ENCODE assay signal across 8 mouse cellular contexts in the genomic region with DNA sequence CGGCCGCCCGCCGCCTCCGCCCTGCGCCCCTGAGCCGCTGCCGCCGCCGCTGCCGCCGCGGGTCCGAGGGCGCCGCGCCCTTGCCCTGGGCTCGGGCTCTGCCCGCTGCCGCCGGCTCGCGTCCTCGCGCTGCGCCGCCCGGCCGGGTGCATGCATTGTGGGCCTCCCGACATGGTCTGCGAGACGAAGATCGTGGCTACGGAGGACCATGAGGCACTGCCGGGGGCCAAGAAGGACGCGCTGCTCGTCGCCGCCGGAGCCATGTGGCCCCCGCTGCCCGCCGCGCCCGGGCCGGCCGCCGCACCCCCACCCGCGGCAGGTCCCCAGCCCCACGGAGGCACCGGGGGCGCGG. TPM values are rescaled to one million over a fixed set of nuclear protein-coding genes. Genes with fewer than 3 reads are reported as not detected.
DNase-seq lines count a peak whose midpoint lies in the region; ATAC-seq and TF ChIP-seq lines count a peak whose summit lies in the region.

No protein-coding gene starts in this region.

- peaks cover 2% of the 10 kb centered on the region; the same call in 1 of the 2 replicates for H3K27me3 ChIP-seq in kidney, adult 2 months (replicated peaks; ENCODE audit: control insufficient read depth, insufficient read depth, low read length)
- H3K27me3 ChIP-seq in hindbrain, embryonic 12.5 days: peaks cover 23% of the 10 kb centered on the region
- H3K27me3 ChIP-seq in midbrain, embryonic 12.5 days: peaks cover 30% of the 10 kb centered on the region

- peak overlapping the region; percentile 83 for H3K9ac ChIP-seq in hindbrain, embryonic 12.5 days
- H3K9ac ChIP-seq in midbrain, embryonic 12.5 days (replicated peaks): peak overlapping the region; percentile 84

- no peaks in the 10 kb centered on the region for H3K4me1 ChIP-seq in kidney, adult 2 months (ENCODE audit: control insufficient read depth, insufficient read depth, low read length)
- peaks cover 14% of the 10 kb centered on the region; the same call in 1 of the 2 replicates for H3K4me1 ChIP-seq in cortical plate, adult 2 months (ENCODE audit: control insufficient read depth, insufficient read depth, low read length)
- peaks cover 31% of the 10 kb centered on the region for H3K4me1 ChIP-seq in hindbrain, embryonic 12.5 days
- H3K4me1 ChIP-seq in midbrain, embryonic 12.5 days: peaks cover 37% of the 10 kb centered on the region

- no peaks in the 10 kb centered on the region for H3K36me3 ChIP-seq in kidney, adult 2 months (ENCODE audit: control insufficient read depth, insufficient read depth, low read length)
- peaks cover 12% of the 10 kb centered on the region for H3K36me3 ChIP-seq in hindbrain, embryonic 12.5 days
- H3K36me3 ChIP-seq in midbrain, embryonic 12.5 days: peaks cover 12% of the 10 kb centered on the region

- TF ChIP-seq CTCF in kidney, adult 2 months (conservative IDR thresholded peaks at IDR 0.05; ENCODE audit: insufficient read depth, insufficient read length, low read depth, low read length): no peak
- no peak for TF ChIP-seq CTCF in cortical plate, adult 2 months (IDR thresholded peaks at IDR 0.05; ENCODE audit: extremely low read depth, insufficient read depth, low read length)

- 6% methylated on average over 54 of the region's 55 CpGs for WGBS in kidney, adult 2 months
- WGBS in hindbrain, embryonic 12.5 days: 1% methylated on average over 40 of the region's 55 CpGs
- WGBS in midbrain, embryonic 12.5 days: under 1% methylated on average over 39 of the region's 55 CpGs

- H3K27ac ChIP-seq in kidney, adult 2 months (ENCODE audit: insufficient read depth, low read depth, low read length): no peak overlapping the region
- peak overlapping the region; percentile 94 for H3K27ac ChIP-seq in cortical plate, adult 2 months (ENCODE audit: insufficient read depth, low read length)
- peak overlapping the region; percentile 98 for H3K27ac ChIP-seq in hindbrain, embryonic 12.5 days
- peak overlapping the region; percentile 98 for H3K27ac ChIP-seq in midbrain, embryonic 12.5 days (replicated peaks)

- peak overlapping the region; percentile 52 for H3K4me3 ChIP-seq in kidney, adult 2 months (ENCODE audit: insufficient read depth, low read depth, low read length)
- peak overlapping the region; percentile 64 for H3K4me3 ChIP-seq in cortical plate, adult 2 months (ENCODE audit: insufficient read depth, low read length)
- peak overlapping the region; percentile 77 for H3K4me3 ChIP-seq in hindbrain, embryonic 12.5 days
- H3K4me3 ChIP-seq in midbrain, embryonic 12.5 days: peak overlapping the region; percentile 73

- peak; percentile 35; the same call in 1 of the 2 replicates for ATAC-seq in hindbrain, embryonic 12.5 days (ENCODE audit: low FRiP score)
- ATAC-seq in midbrain, embryonic 12.5 days (ENCODE audit: low FRiP score, low read depth): no peak; the same call in 1 of the 2 replicates

- no peak for DNase-seq in kidney, adult 2 months
- DNase-seq in kidney, postnatal 10 days: no peak
- no peak for DNase-seq in layer of hippocampus, postnatal 25 days (ENCODE audit: extremely low spot score in 1 of 2, low spot score in 1 of 2)
- DNase-seq in spleen, postnatal 4 days (ENCODE audit: low spot score in 2 of 2): no peak
- no peak for DNase-seq in cerebellum, adult 11 months

- peak overlapping the region; percentile 78 for H3K4me2 ChIP-seq in hindbrain, embryonic 12.5 days (replicated peaks)
- H3K4me2 ChIP-seq in midbrain, embryonic 12.5 days (replicated peaks): peak overlapping the region; percentile 88

- no peaks in the 10 kb centered on the region for H3K9me3 ChIP-seq in hindbrain, embryonic 12.5 days (replicated peaks)
- no peaks in the 10 kb centered on the region for H3K9me3 ChIP-seq in midbrain, embryonic 12.5 days

- no peak for TF ChIP-seq POLR2A in kidney, adult 2 months (IDR thresholded peaks at IDR 0.05; ENCODE audit: low read depth, low read length)
- TF ChIP-seq POLR2A in cortical plate, adult 2 months (IDR thresholded peaks at IDR 0.05; ENCODE audit: extremely low read depth, insufficient read depth, low read length): no peak

RNA-seq across cellular contexts. Expression of gene Nat8l, which starts 0.9 kb away (rescaled TPM):
- 5.8 and 6.5 TPM in 2 replicates for polyA plus RNA-seq in kidney, adult 2 months (2012; rRNA removed)
- 151 and 153 TPM in 2 replicates for polyA plus RNA-seq in cortical plate, adult 2 months (2012; rRNA removed)
- polyA plus RNA-seq in hindbrain, embryonic 12.5 days (2016; fragmentation: Nextera tagmentation; extraction: Ambion mirVana): 2.8 and 3.1 TPM in 2 replicates
- polyA plus RNA-seq in midbrain, embryonic 12.5 days (2016; fragmentation: Nextera tagmentation; extraction: Ambion mirVana): 2.7 and 3.0 TPM in 2 replicates
- 100 to 1,000 TPM; 131 to 133 TPM for total RNA-seq in layer of hippocampus, postnatal 25 days (2021)

RNA-seq across cellular contexts. Expression of gene Gm1673, which starts 13.4 kb away (rescaled TPM):
- 3.3 and 4.1 TPM in 2 replicates for polyA plus RNA-seq in kidney, adult 2 months (2012; rRNA removed)
- 157 and 165 TPM in 2 replicates for polyA plus RNA-seq in cortical plate, adult 2 months (2012; rRNA removed)
- polyA plus RNA-seq in hindbrain, embryonic 12.5 days (2016; fragmentation: Nextera tagmentation; extraction: Ambion mirVana): 377 and 404 TPM in 2 replicates
- 396 and 400 TPM in 2 replicates for polyA plus RNA-seq in midbrain, embryonic 12.5 days (2016; fragmentation: Nextera tagmentation; extraction: Ambion mirVana)
- 10 to 100 TPM; 62.5 to 74.8 TPM for total RNA-seq in layer of hippocampus, postnatal 25 days (2021)

Comparison
In these comparisons a context has a peak if more than half of its experiments do, and no peak if none do; other contexts are left out.
1. RNA of gene Nat8l, which starts 0.9 kb away (polyA plus RNA-seq): 151 to 153 TPM in cortical plate, adult 2 months; 5.8 to 6.5 TPM in kidney, adult 2 months, 2.8 to 3.1 TPM in hindbrain, embryonic 12.5 days and 2.7 to 3.0 TPM in midbrain, embryonic 12.5 days; every median in the first group is over 10 times any median in the second.
2. RNA of gene Gm1673, which starts 13.4 kb away (polyA plus RNA-seq): 377 to 404 TPM in hindbrain, embryonic 12.5 days, 396 to 400 TPM in midbrain, embryonic 12.5 days and 157 to 165 TPM in cortical plate, adult 2 months; 3.3 to 4.1 TPM in kidney, adult 2 months; every median in the first group is over 10 times any median in the second.
3. Peak in every context shown above with its lines, with median percentiles within 50 percentile points of each other: H3K4me3 ChIP-seq.